Mouse (Mus musculus) E14TG2a.4 (cell line): Measurements from ENCODE around the gene Rcsd1.

Experiments used
- CTCF ChIP-seq: conservative IDR thresholded peaks from 2 replicates; pipeline ENCODE4 v1.5.1; 2014; ENCODE audit warnings: low read length
- NANOG ChIP-seq: IDR thresholded peaks from 2 replicates; pipeline ENCODE4 v1.6.1; 2014; ENCODE audit warnings: borderline replicate concordance, low read length, mixed read lengths
- POU5F1 ChIP-seq: IDR thresholded peaks from 2 replicates; pipeline ENCODE4 v1.6.1; 2014; ENCODE audit warnings: low read length, borderline replicate concordance

GRCm38 (mm10) chr1:165670056-165670455, 39.5 kb downstream of the Rcsd1 start:
- TF ChIP-seq CTCF (no peak), NANOG (no peak), POU5F1 (no peak)
